Mouse (Mus musculus): ENCODE data around the gene 1700003E16Rik. TPM values are rescaled to one million over a fixed set of nuclear protein-coding genes. Genes with fewer than 3 reads are reported as not detected.

Gene 1700003E16Rik
- polyA plus RNA-seq, 1 experiment from 2014 or later: 1.0 TPM

DNA sequence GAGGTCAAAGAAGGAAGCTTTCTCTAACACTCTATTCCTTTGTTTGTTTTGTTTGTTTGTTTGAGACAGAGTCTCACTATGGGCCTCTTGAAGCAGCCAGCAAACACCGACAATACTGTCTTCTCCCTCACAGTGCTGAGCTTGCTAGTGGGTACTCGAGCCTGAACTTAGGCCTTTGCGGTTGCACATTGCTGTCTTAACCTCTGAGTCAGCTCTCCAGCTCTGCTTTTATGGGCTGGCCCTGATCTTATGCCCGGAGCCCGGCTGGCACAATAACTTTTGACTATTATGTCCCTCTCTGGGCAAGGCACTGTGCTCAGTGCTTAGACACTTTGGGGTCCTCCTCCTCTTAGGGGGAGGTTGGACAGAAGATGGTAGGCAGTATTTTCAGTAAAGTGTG, 13.7 kb downstream of the 1700003E16Rik start:
- Histone ChIP-seq H3K4me3 (ENCODE audit: low read depth, low read length) (no peak overlapping the region), H3K27ac (ENCODE audit: low read depth, low read length) (peak overlapping the region; percentile 41), H3K36me3 (ENCODE audit: control insufficient read depth, insufficient read depth) (no peaks in the 10 kb centered on the region), H3K4me1 (replicated peaks; ENCODE audit: control insufficient read depth, insufficient read depth, low read length) (no peaks in the 10 kb centered on the region; the same call in 1 of the 2 replicates), H3K27me3 (replicated peaks; ENCODE audit: control insufficient read depth, insufficient read depth, low read length) (no peaks in the 10 kb centered on the region), H3K4me2 (replicated peaks; ENCODE audit: low read depth) (no peak overlapping the region), H3K9ac (ENCODE audit: low read depth, low read length) (no peak overlapping the region), H3K9me3 (ENCODE audit: control insufficient read depth) (no peaks in the 10 kb centered on the region)
- no peak; the same call in 1 of the 2 replicates for ATAC-seq
- TF ChIP-seq CTCF (IDR thresholded peaks at IDR 0.05; ENCODE audit: low read depth): no peak
- 55% methylated on average over 5 of the region's 5 CpGs for WGBS

- no peak for ATAC-seq
- Histone ChIP-seq H3K27me3 (replicated peaks; ENCODE audit: control insufficient read depth, insufficient read depth, low read length) (no peaks in the 10 kb centered on the region), H3K9me3 (ENCODE audit: control insufficient read depth) (no peaks in the 10 kb centered on the region), H3K27ac (ENCODE audit: low read depth, low read length) (no peak overlapping the region), H3K4me2 (replicated peaks; ENCODE audit: low read depth) (no peak overlapping the region), H3K4me1 (replicated peaks; ENCODE audit: control insufficient read depth, insufficient read depth, low read length) (no peaks in the 10 kb centered on the region; the same call in 1 of the 2 replicates), H3K36me3 (ENCODE audit: control insufficient read depth, insufficient read depth) (no peaks in the 10 kb centered on the region), H3K9ac (ENCODE audit: low read depth, low read length) (no peak overlapping the region), H3K4me3 (ENCODE audit: low read depth, low read length) (no peak overlapping the region)
- no peak for TF ChIP-seq CTCF (IDR thresholded peaks at IDR 0.05; ENCODE audit: low read depth)
- WGBS: 78% methylated on average over 5 of the region's 5 CpGs
These were observed 14.9 kb downstream of the 1700003E16Rik start for GRCm38 (mm10) chr6:83171063-83171462.

DNA sequence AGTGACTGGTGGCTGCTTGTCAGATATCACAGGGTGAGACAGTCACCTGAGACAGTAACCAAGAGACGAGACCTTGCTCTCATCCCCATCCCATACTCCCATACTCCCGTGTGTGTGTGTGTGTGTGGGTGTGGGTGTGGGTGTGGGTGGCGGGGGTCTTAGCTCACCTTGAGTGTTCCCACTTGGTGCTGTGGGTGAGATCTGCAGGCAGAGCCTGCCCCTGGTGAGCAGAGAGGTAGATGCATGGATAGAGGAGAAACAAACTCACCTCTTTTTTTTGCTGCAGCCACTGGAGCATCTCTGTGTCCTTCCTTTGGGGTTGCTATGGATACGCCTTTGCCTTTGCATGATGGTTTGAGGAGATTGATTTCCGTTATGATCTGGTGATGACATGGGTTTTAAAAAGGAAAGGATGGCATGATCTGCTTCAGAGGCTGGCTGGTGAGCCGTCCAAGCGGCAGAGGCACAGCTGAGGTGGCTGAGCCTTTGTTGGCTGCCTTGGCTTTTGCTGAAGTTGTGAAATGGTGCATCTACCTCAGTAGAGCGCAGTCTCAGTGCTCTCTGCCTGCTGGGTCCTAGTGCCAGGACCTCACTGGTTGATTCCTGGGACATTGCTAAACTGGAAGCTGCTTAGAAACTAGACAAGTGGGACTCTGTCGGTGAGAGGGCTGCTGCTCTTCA, 16.2 kb downstream of the 1700003E16Rik start:
- Histone ChIP-seq H3K9me3 (ENCODE audit: control insufficient read depth) (no peaks in the 10 kb centered on the region), H3K36me3 (ENCODE audit: control insufficient read depth, insufficient read depth) (no peaks in the 10 kb centered on the region), H3K4me1 (replicated peaks; ENCODE audit: control insufficient read depth, insufficient read depth, low read length) (no peaks in the 10 kb centered on the region; the same call in 1 of the 2 replicates), H3K27ac (ENCODE audit: low read depth, low read length) (no peak overlapping the region), H3K9ac (ENCODE audit: low read depth, low read length) (no peak overlapping the region), H3K4me2 (replicated peaks; ENCODE audit: low read depth) (no peak overlapping the region), H3K4me3 (ENCODE audit: low read depth, low read length) (no peak overlapping the region), H3K27me3 (replicated peaks; ENCODE audit: control insufficient read depth, insufficient read depth, low read length) (no peaks in the 10 kb centered on the region)
- no peak for ATAC-seq
- TF ChIP-seq CTCF (IDR thresholded peaks at IDR 0.05; ENCODE audit: low read depth): no peak
- WGBS: 81% methylated on average over 9 of the region's 9 CpGs

GRCm38 (mm10) chr6:83175996-83176395, 19.8 kb downstream of the 1700003E16Rik start:
- Histone ChIP-seq H3K27ac (ENCODE audit: low read depth, low read length) (no peak overlapping the region), H3K27me3 (replicated peaks; ENCODE audit: control insufficient read depth, insufficient read depth, low read length) (no peaks in the 10 kb centered on the region), H3K9me3 (ENCODE audit: control insufficient read depth) (no peaks in the 10 kb centered on the region), H3K4me1 (replicated peaks; ENCODE audit: control insufficient read depth, insufficient read depth, low read length) (no peaks in the 10 kb centered on the region), H3K4me2 (replicated peaks; ENCODE audit: low read depth) (no peak overlapping the region), H3K4me3 (ENCODE audit: low read depth, low read length) (no peak overlapping the region), H3K36me3 (ENCODE audit: control insufficient read depth, insufficient read depth) (no peaks in the 10 kb centered on the region), H3K9ac (ENCODE audit: low read depth, low read length) (no peak overlapping the region)
- WGBS: 88% methylated on average over 8 of the region's 8 CpGs
- no peak for TF ChIP-seq CTCF (IDR thresholded peaks at IDR 0.05; ENCODE audit: low read depth)
- ATAC-seq: no peak

DNA sequence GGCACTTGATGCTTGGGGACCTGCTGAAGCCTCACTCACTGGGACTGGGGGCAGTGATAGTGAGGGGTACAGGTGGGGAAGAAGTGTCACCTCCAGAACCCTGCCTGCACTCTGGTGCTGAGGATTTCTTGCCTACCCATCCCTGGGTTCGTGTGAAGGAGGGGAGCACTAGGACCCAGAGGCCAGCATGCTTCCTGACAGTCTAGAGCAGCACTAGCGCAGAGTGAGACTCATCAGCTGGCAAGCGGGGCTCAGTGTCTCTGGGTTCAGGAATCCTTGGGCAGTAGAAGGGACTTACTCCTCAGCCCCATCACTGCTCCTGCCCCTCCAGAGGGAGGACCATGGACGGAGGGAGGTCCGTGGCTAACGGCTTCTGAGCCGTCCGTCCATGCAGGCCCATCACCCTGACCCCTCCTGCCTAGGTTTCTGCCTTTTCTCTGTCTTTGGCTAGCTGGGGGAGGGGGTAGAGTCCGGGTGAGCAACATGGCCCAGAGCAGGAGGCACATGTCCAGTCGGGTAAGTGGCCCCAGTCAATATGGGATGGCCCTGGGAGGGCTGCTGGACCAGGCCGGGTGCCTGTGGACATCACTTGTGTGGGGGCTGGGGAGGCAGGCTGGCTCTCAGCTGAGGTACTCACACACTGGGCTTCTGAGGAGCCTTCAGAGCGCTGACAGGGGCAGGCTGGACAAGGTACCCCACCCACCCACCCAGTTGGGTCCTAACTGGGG, 23.4 kb downstream of the 1700003E16Rik start:
- Histone ChIP-seq H3K9me3 (ENCODE audit: control insufficient read depth) (no peaks in the 10 kb centered on the region), H3K4me1 (replicated peaks; ENCODE audit: control insufficient read depth, insufficient read depth, low read length) (no peaks in the 10 kb centered on the region), H3K4me3 (ENCODE audit: low read depth, low read length) (no peak overlapping the region), H3K27ac (ENCODE audit: low read depth, low read length) (no peak overlapping the region), H3K9ac (ENCODE audit: low read depth, low read length) (no peak overlapping the region), H3K36me3 (ENCODE audit: control insufficient read depth, insufficient read depth) (peaks cover 24% of the 10 kb centered on the region; the same call in 1 of the 2 replicates), H3K27me3 (replicated peaks; ENCODE audit: control insufficient read depth, insufficient read depth, low read length) (no peaks in the 10 kb centered on the region), H3K4me2 (replicated peaks; ENCODE audit: low read depth) (peak overlapping the region; percentile 48)
- ATAC-seq: no peak
- WGBS: 46% methylated on average over 12 of the region's 12 CpGs
- no peak for TF ChIP-seq CTCF (IDR thresholded peaks at IDR 0.05; ENCODE audit: low read depth)

DNA sequence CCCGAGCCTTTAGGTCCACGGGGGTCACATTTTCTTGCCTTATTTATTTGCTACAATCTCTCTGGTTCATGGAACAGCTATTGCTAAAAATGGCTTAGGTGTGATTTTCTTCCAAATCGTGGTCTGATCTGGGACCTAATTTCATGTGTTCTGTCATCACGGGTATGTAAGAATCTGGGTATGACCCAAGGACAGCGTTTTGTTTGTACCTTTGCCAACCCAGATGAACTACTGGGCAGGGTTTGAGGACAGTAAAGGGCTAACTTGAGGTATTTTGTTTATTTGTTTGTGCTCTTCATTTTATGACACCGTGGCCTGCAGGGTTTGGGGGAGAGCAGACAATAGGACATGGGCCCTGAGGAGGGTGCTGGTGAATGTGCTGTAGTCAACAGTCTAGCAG, 24.4 kb downstream of the 1700003E16Rik start:
- Histone ChIP-seq H3K27me3 (replicated peaks; ENCODE audit: control insufficient read depth, insufficient read depth, low read length) (no peaks in the 10 kb centered on the region), H3K9ac (ENCODE audit: low read depth, low read length) (no peak overlapping the region), H3K27ac (ENCODE audit: low read depth, low read length) (no peak overlapping the region), H3K36me3 (ENCODE audit: control insufficient read depth, insufficient read depth) (peaks cover 29% of the 10 kb centered on the region; the same call in 1 of the 2 replicates), H3K4me2 (replicated peaks; ENCODE audit: low read depth) (no peak overlapping the region), H3K4me3 (ENCODE audit: low read depth, low read length) (no peak overlapping the region), H3K4me1 (replicated peaks; ENCODE audit: control insufficient read depth, insufficient read depth, low read length) (no peaks in the 10 kb centered on the region), H3K9me3 (ENCODE audit: control insufficient read depth) (no peaks in the 10 kb centered on the region)
- WGBS: 81% methylated on average over 6 of the region's 6 CpGs
- no peak for TF ChIP-seq CTCF (IDR thresholded peaks at IDR 0.05; ENCODE audit: low read depth)
- no peak for ATAC-seq

All from intestine, postnatal 0 days (tissue).